Mouse (Mus musculus): ENCODE data around the gene Tbc1d25. TPM values are rescaled to one million over a fixed set of nuclear protein-coding genes. Genes with fewer than 3 reads are reported as not detected.

The Tbc1d25 gene
- polyA plus RNA-seq (2014; fragmentation: Illumina TruSeq; extraction: RNeasy Lipid Tissue Mini Kit (QIAGEN cat#74804)), result not detected

GRCm38 (mm10) chrX:8175504-8176385 is at the start of gene Tbc1d25:
Gene Tbc1d25, minus strand, starts transcription at chrX:8176181.

GRCm38 (mm10) chrX:8206015-8206693 is 30.2 kb upstream of the Tbc1d25 start, which contains the start of gene Porcn:
Gene Porcn, minus strand, starts transcription at chrX:8206525.

GRCm38 (mm10) chrX:8193419-8193723 is 17.4 kb upstream of the Tbc1d25 start, which contains the start of gene Ebp:
Gene Ebp, minus strand, starts transcription at chrX:8193512.

GRCm38 (mm10) chrX:8145153-8145991 is 30.6 kb downstream of the Tbc1d25 start, which contains the start of gene Rbm3:
Gene Rbm3, minus strand, starts transcription at chrX:8145880.

GRCm38 (mm10) chrX:8132017-8132976 is 43.7 kb downstream of the Tbc1d25 start, which contains the start of gene Wdr13:
Gene Wdr13, minus strand, starts transcription at chrX:8132892.

Other genes starting within 250 kb of the Tbc1d25 start
- gene Eras, start 247.6 kb downstream of the Tbc1d25 start, polyA plus RNA-seq (2014; fragmentation: Illumina TruSeq; extraction: RNeasy Lipid Tissue Mini Kit (QIAGEN cat#74804)), result not detected
- gene Hdac6, start 228.3 kb downstream of the Tbc1d25 start, polyA plus RNA-seq (2014; fragmentation: Illumina TruSeq; extraction: RNeasy Lipid Tissue Mini Kit (QIAGEN cat#74804)), result 3.9 TPM
- 2.5 TPM for gene Gata1, start 198.1 kb downstream of the Tbc1d25 start, polyA plus RNA-seq (2014; fragmentation: Illumina TruSeq; extraction: RNeasy Lipid Tissue Mini Kit (QIAGEN cat#74804))
- gene Glod5, start 157.7 kb downstream of the Tbc1d25 start, polyA plus RNA-seq (2014; fragmentation: Illumina TruSeq; extraction: RNeasy Lipid Tissue Mini Kit (QIAGEN cat#74804)), result not detected
- 18.8 TPM for gene Suv39h1, start 101.4 kb downstream of the Tbc1d25 start, polyA plus RNA-seq (2014; fragmentation: Illumina TruSeq; extraction: RNeasy Lipid Tissue Mini Kit (QIAGEN cat#74804))
- gene Was, start 85.7 kb downstream of the Tbc1d25 start, polyA plus RNA-seq (2014; fragmentation: Illumina TruSeq; extraction: RNeasy Lipid Tissue Mini Kit (QIAGEN cat#74804)), result 0.63 TPM
- gene Wdr13, start 43.3 kb downstream of the Tbc1d25 start, polyA plus RNA-seq (2014; fragmentation: Illumina TruSeq; extraction: RNeasy Lipid Tissue Mini Kit (QIAGEN cat#74804)), result 47.5 TPM
- gene Rbm3, start 30.3 kb downstream of the Tbc1d25 start, polyA plus RNA-seq (2014; fragmentation: Illumina TruSeq; extraction: RNeasy Lipid Tissue Mini Kit (QIAGEN cat#74804)), result 978 TPM
- gene Ebp, start 17.3 kb upstream of the Tbc1d25 start, polyA plus RNA-seq (2014; fragmentation: Illumina TruSeq; extraction: RNeasy Lipid Tissue Mini Kit (QIAGEN cat#74804)), result 13.7 TPM
- gene Porcn, start 30.3 kb upstream of the Tbc1d25 start, polyA plus RNA-seq (2014; fragmentation: Illumina TruSeq; extraction: RNeasy Lipid Tissue Mini Kit (QIAGEN cat#74804)), result 2.8 TPM
- 16.3 TPM for gene Ftsj1, start 76.2 kb upstream of the Tbc1d25 start, polyA plus RNA-seq (2014; fragmentation: Illumina TruSeq; extraction: RNeasy Lipid Tissue Mini Kit (QIAGEN cat#74804))
- 22.9 TPM for gene Slc38a5, start 95.0 kb upstream of the Tbc1d25 start, polyA plus RNA-seq (2014; fragmentation: Illumina TruSeq; extraction: RNeasy Lipid Tissue Mini Kit (QIAGEN cat#74804))
- not detected for gene Ssxb10, start 151.2 kb upstream of the Tbc1d25 start, polyA plus RNA-seq (2014; fragmentation: Illumina TruSeq; extraction: RNeasy Lipid Tissue Mini Kit (QIAGEN cat#74804))
- not detected for gene Ssxb9, start 190.8 kb upstream of the Tbc1d25 start, polyA plus RNA-seq (2014; fragmentation: Illumina TruSeq; extraction: RNeasy Lipid Tissue Mini Kit (QIAGEN cat#74804))
- not detected for gene Ssxb1, start 237.1 kb upstream of the Tbc1d25 start, polyA plus RNA-seq (2014; fragmentation: Illumina TruSeq; extraction: RNeasy Lipid Tissue Mini Kit (QIAGEN cat#74804))